Mouse (Mus musculus) neural tube, embryonic 11.5 days (tissue): ENCODE measurements around the gene Adamts14. TPM values are rescaled to one million over a fixed set of nuclear protein-coding genes. Genes with fewer than 3 reads are reported as not detected.
A peak's percentile ranks its signal among the peaks of the same experiment; 100 is the strongest.

Source experiments
- ATAC-seq: fragments of 200-750 bp; cut with Nextera tagmentation; 2 replicates; pipeline ENCODE4 v1.8.0; 2017; ENCODE audit warnings: moderate number of reproducible peaks, mild to moderate bottlenecking, moderate TSS enrichment, moderate library complexity; ENCODE audit not compliant: insufficient read depth, low FRiP score, low TSS enrichment
- DNase-seq: peaks from one replicate; pipeline ENCODE4 v3.0.0-alpha.2; 2015; ENCODE audit warnings: low spot score
- H3K27ac ChIP-seq: fragments of 300-500 bp; sonication (generic); 2 replicates; pipeline ENCODE4 v1.5.1; 2014; ENCODE audit warnings: low read depth, mild to moderate bottlenecking, low read length
- H3K27me3 ChIP-seq: fragments of 300-500 bp; sonication (generic); 2 replicates; pipeline ENCODE4 v1.6.1; 2014; ENCODE audit warnings: mild to moderate bottlenecking, low read length, mixed read lengths; ENCODE audit not compliant: control insufficient read depth, insufficient read depth
- H3K36me3 ChIP-seq: fragments of 300-500 bp; sonication (generic); 2 replicates; pipeline ENCODE4 v1.6.1; 2014; ENCODE audit warnings: mild to moderate bottlenecking, low read length, moderate library complexity, mixed read lengths; ENCODE audit not compliant: control insufficient read depth, insufficient read depth
- H3K4me1 ChIP-seq: fragments of 300-500 bp; sonication (generic); 2 replicates; pipeline ENCODE4 v1.6.1; 2014; ENCODE audit warnings: low read length, mixed read lengths; ENCODE audit not compliant: control insufficient read depth, insufficient read depth
- H3K4me2 ChIP-seq: fragments of 300-500 bp; sonication (generic); 2 replicates; pipeline ENCODE4 v1.6.1; 2014; ENCODE audit warnings: low read depth, mild to moderate bottlenecking, moderate library complexity
- H3K4me3 ChIP-seq: fragments of 300-500 bp; sonication (generic); 2 replicates; pipeline ENCODE4 v1.5.1; 2014; ENCODE audit warnings: low read depth, low read length
- H3K9ac ChIP-seq: fragments of 300-500 bp; sonication (generic); 2 replicates; pipeline ENCODE4 v1.6.1; 2014; ENCODE audit warnings: mild to moderate bottlenecking, low read length
- H3K9me3 ChIP-seq: fragments of 300-500 bp; sonication (generic); 2 replicates; pipeline ENCODE4 v1.6.1; 2016; ENCODE audit warnings: low read length; ENCODE audit not compliant: control insufficient read depth
- whole genome bisulfite sequencing: fragments of 180-500 bp; shearing (Covaris S2); extraction: QIAGEN DNeasy Blood & Tissue Kit; methylation state at CpG from one replicate; pipeline ENCODE4 v1.1.7; 2014; 5-methylcytosine and 5-hydroxymethylcytosine counted together
- polyA plus RNA-seq: library from polyadenylated mRNA; unstranded; fragments of >200 nt; fragmentation: Nextera tagmentation; extraction: Ambion mirVana; gene quantifications from 2 replicates; pipeline ENCODE4 v1.2.1, GENCODE M21; 2014

The Adamts14 gene
- polyA plus RNA-seq, 1 experiment from 2014 or later: 0.34 TPM

- Histone ChIP-seq H3K4me3 (no peak overlapping the region), H3K4me1 (no peaks in the 10 kb centered on the region), H3K27ac (no peak overlapping the region), H3K27me3 (no peaks in the 10 kb centered on the region), H3K9ac (no peak overlapping the region), H3K9me3 (no peaks in the 10 kb centered on the region), H3K4me2 (no peak overlapping the region), H3K36me3 (no peaks in the 10 kb centered on the region)
- ATAC-seq: no peak
- WGBS: 93% methylated on average over 4 of the region's 4 CpGs
- DNase-seq: no peak
These were observed 11.1 kb upstream of the Adamts14 start for GRCm38 (mm10) chr10:61284309-61284708.

GRCm38 (mm10) chr10:61281115-61281514, 7.9 kb upstream of the Adamts14 start:
- H3K36me3 ChIP-seq: no peaks in the 10 kb centered on the region
- no peak overlapping the region for H3K9ac ChIP-seq
- 82% methylated on average over 5 of the region's 5 CpGs for WGBS
- no peak overlapping the region for H3K4me2 ChIP-seq
- H3K4me3 ChIP-seq: no peak overlapping the region
- DNase-seq: no peak
- no peak overlapping the region for H3K27ac ChIP-seq
- no peaks in the 10 kb centered on the region for H3K9me3 ChIP-seq
- no peak for ATAC-seq
- H3K27me3 ChIP-seq: no peaks in the 10 kb centered on the region
- no peaks in the 10 kb centered on the region for H3K4me1 ChIP-seq

GRCm38 (mm10) chr10:61277918-61278674, 4.9 kb upstream of the Adamts14 start:
- DNase-seq (no peak), ATAC-seq (no peak)
- no peak overlapping the region for H3K9ac ChIP-seq
- WGBS: 79% methylated on average over 14 of the region's 14 CpGs
- no peak overlapping the region for H3K4me2 ChIP-seq
- H3K4me3 ChIP-seq: no peak overlapping the region
- H3K4me1 ChIP-seq: peaks cover 3% of the 10 kb centered on the region; the same call in 1 of the 2 replicates
- no peaks in the 10 kb centered on the region for H3K36me3 ChIP-seq
- H3K27ac ChIP-seq: no peak overlapping the region
- no peaks in the 10 kb centered on the region for H3K9me3 ChIP-seq
- H3K27me3 ChIP-seq: 0 out of 2 replicates have a peak, but pooled peaks cover 4% of the 10 kb centered on the region

- no peak overlapping the region for H3K4me2 ChIP-seq
- H3K9me3 ChIP-seq: no peaks in the 10 kb centered on the region
- H3K27ac ChIP-seq: no peak overlapping the region
- ATAC-seq: no peak
- no peak overlapping the region for H3K9ac ChIP-seq
- no peak overlapping the region for H3K4me3 ChIP-seq
- DNase-seq: no peak
- no peaks in the 10 kb centered on the region for H3K36me3 ChIP-seq
- peaks cover 8% of the 10 kb centered on the region for H3K4me1 ChIP-seq
- 88% methylated on average over 6 of the region's 6 CpGs for WGBS
- 0 out of 2 replicates have a peak, but pooled peaks cover 7% of the 10 kb centered on the region for H3K27me3 ChIP-seq
These were observed 3.8 kb upstream of the Adamts14 start for GRCm38 (mm10) chr10:61277051-61277450.

GRCm38 (mm10) chr10:61275669-61276110, 2.5 kb upstream of the Adamts14 start:
- ATAC-seq (no peak), DNase-seq (peak; percentile 61)
- Histone ChIP-seq H3K4me1 (peaks cover 8% of the 10 kb centered on the region), H3K9me3 (no peaks in the 10 kb centered on the region), H3K4me2 (no peak overlapping the region), H3K27me3 (0 out of 2 replicates have a peak, but pooled peaks cover 7% of the 10 kb centered on the region), H3K9ac (no peak overlapping the region), H3K27ac (no peak overlapping the region), H3K36me3 (no peaks in the 10 kb centered on the region), H3K4me3 (no peak overlapping the region)
- WGBS: 5% methylated on average over 5 of the region's 5 CpGs

- Histone ChIP-seq H3K36me3 (no peaks in the 10 kb centered on the region), H3K4me1 (peaks cover 8% of the 10 kb centered on the region), H3K9me3 (no peaks in the 10 kb centered on the region), H3K4me2 (no peak overlapping the region), H3K4me3 (no peak overlapping the region), H3K27ac (no peak overlapping the region), H3K27me3 (0 out of 2 replicates have a peak, but pooled peaks cover 7% of the 10 kb centered on the region), H3K9ac (no peak overlapping the region)
- DNase-seq: no peak
- WGBS: 68% methylated on average over 2 of the region's 2 CpGs
- no peak for ATAC-seq
These were observed 1.3 kb upstream of the Adamts14 start for GRCm38 (mm10) chr10:61274532-61274931.

GRCm38 (mm10) chr10:61273844-61274215, 592 bp upstream of the Adamts14 start:
- peak overlapping the region; percentile 90 for H3K4me2 ChIP-seq
- H3K36me3 ChIP-seq: no peaks in the 10 kb centered on the region
- WGBS: 47% methylated on average over 7 of the region's 7 CpGs
- H3K4me3 ChIP-seq: peak overlapping the region; percentile 57
- no peak for DNase-seq
- H3K27ac ChIP-seq: no peak overlapping the region
- H3K4me1 ChIP-seq: peaks cover 8% of the 10 kb centered on the region
- ATAC-seq: no peak
- no peak overlapping the region; the same call in 1 of the 2 replicates for H3K9ac ChIP-seq
- H3K9me3 ChIP-seq: no peaks in the 10 kb centered on the region
- 0 out of 2 replicates have a peak, but pooled peaks cover 7% of the 10 kb centered on the region for H3K27me3 ChIP-seq

GRCm38 (mm10) chr10:61272631-61273030, 607 bp downstream of the Adamts14 start:
- H3K27ac ChIP-seq: no peak overlapping the region
- WGBS: 38% methylated on average over 5 of the region's 5 CpGs
- DNase-seq: no peak

GRCm38 (mm10) chr10:61272089-61272626, 1.1 kb downstream of the Adamts14 start:
- 46% methylated on average over 8 of the region's 8 CpGs for WGBS
- H3K27ac ChIP-seq: no peak overlapping the region
- DNase-seq (no peak), ATAC-seq (no peak)
- H3K9ac ChIP-seq: no peak overlapping the region
- H3K4me3 ChIP-seq: no peak overlapping the region
- no peaks in the 10 kb centered on the region for H3K36me3 ChIP-seq
- H3K27me3 ChIP-seq: 0 out of 2 replicates have a peak, but pooled peaks cover 7% of the 10 kb centered on the region
- no peaks in the 10 kb centered on the region for H3K9me3 ChIP-seq
- no peak overlapping the region for H3K4me2 ChIP-seq
- H3K4me1 ChIP-seq: peaks cover 8% of the 10 kb centered on the region

More at GRCm38 (mm10) chr10:61272631-61273030, 607 bp downstream of the Adamts14 start:
- Histone ChIP-seq H3K9ac (peak overlapping the region; percentile 61), H3K4me3 (peak overlapping the region; percentile 57), H3K27me3 (0 out of 2 replicates have a peak, but pooled peaks cover 7% of the 10 kb centered on the region), H3K4me2 (peak overlapping the region; percentile 90), H3K4me1 (peaks cover 8% of the 10 kb centered on the region), H3K9me3 (no peaks in the 10 kb centered on the region), H3K36me3 (no peaks in the 10 kb centered on the region)
- no peak for ATAC-seq
